Mouse (Mus musculus) layer of hippocampus, adult 18-20 months (tissue): Measurements from ENCODE around the gene Dscaml1. TPM values are rescaled to one million over a fixed set of nuclear protein-coding genes. Genes with fewer than 3 reads are reported as not detected.
A peak's percentile ranks its signal among the peaks of the same experiment; 100 is the strongest.

ENCODE experiments used
- DNase-seq, 2 experiments: peaks; one replicate each; pipeline ENCODE4 v3.0.0; 2022; ENCODE audit warnings: low spot score in 2 of 2
- total RNA-seq, 2 experiments: library from RNA; stranded (reverse); gene quantifications; 2 replicates each; pipeline ENCODE4 v1.2.3; 2021

Dscaml1 gene
- total RNA-seq, 2 experiments from 2014 or later, result 81.6 to 85.3 TPM

DNA sequence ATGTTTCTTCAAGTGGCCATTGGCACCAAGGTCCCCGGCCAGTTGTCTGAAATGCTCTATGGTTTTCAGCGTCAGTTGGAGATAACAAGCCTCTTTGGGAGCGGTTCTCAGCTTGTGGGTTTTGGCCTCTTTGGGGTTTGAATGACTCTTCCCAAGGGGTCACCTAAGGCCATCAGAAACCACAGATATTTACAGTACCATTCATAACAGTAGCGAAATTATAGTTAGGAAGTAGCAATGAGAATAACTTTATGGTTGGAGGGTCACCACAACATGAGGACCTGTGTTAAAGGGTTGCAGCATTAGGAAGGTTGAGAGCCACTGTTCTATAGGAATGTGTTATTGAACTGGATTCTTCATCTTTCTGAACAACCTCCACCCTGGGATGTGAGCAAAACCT, 24.9 kb downstream of the Dscaml1 start:
- no peak for DNase-seq

DNA sequence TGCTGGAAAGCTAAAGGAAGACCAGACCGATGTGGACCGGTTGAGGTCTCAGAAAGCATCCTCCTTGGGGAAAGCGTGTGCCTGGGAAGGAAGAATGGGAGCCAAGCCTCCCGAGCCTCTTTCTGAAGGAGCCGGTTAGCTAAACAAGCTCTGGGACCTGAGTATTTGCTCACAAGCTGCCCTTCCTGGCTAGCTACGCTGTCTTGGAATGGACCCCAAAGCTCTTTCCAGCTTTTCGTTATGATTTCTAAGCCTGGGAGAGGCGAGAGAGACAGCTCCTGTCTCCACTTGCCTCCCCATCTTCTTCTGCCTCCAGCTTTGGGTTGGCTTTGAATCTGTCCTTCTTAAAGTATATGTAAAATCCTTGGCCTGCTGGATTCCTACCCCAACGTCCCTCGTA, 27.6 kb downstream of the Dscaml1 start:
- no peak for DNase-seq

DNA sequence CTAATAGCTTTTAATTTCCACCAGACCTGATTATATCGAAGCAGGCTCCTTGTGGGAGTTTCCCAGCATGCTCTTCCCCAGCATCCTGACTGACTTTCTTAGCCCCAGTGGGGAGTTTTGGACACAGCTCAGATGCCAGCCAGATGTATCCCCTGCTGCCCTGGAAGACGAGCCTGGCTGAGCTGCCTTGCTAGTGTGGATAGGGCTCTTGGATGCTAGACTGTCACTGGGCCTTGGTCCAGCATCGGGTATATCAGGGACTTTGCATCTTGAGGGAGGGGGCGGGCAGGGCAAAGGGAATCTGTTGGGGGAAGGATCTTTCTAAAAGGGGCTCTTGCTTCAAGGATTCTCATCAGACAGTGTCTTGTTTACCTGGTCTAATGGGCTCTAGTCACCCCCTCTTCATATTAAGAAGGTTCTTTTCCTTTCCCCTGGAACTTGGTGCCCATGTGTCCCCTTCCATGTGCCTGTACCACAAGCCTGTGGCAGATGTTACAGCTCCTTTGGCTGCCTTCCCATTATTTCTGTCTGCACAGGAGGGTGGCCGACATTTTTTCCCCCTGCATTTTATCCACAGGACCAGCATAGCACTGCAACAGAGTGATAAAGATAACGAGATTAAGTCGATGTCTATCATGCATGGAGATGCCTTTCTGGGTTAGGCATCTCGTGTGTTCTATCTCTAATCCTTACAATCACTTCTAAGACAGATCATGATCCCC, 28.6 kb downstream of the Dscaml1 start:
- no peak for DNase-seq

DNA sequence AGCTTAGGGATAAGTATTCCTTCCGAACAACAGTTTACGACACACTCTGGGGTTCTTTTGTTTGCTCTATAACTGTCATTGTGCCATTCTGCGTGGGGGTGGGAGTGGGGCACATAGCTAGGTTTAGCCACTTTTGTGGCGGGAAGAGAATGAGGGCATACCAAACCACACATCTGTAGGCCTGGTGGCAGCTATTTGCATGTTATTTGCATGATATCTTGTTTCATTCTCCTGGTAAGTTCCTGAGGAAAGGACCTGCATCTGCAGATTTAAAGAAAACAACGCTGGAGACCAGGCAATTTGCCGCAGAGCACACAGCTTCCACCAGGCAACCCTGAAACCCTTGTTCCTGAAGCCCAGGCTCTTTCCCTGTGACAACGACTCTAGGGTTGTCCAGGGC, 30.8 kb downstream of the Dscaml1 start:
- no peak for DNase-seq

DNA sequence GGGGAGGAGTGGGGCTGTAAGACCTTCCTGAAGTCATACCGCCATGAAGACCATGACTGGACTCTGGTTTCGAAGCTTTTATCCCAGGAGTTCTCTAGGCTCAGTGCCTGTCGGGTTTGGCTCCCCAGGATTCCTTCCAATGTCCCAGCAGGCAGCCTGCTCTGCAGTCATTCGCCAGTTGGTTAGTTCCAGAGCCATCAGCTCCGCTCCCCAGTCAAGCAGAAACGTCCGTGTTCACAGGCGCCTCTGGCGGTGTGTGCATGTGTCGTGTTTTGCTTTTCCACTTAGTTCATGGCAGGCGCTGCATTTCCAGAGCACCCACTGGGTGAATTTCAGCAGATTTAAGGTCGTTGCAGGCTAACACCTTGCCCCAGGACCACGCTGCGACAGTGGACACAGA, 31.9 kb downstream of the Dscaml1 start:
- DNase-seq, result peak in 1 of 2 experiments; percentile 58

DNA sequence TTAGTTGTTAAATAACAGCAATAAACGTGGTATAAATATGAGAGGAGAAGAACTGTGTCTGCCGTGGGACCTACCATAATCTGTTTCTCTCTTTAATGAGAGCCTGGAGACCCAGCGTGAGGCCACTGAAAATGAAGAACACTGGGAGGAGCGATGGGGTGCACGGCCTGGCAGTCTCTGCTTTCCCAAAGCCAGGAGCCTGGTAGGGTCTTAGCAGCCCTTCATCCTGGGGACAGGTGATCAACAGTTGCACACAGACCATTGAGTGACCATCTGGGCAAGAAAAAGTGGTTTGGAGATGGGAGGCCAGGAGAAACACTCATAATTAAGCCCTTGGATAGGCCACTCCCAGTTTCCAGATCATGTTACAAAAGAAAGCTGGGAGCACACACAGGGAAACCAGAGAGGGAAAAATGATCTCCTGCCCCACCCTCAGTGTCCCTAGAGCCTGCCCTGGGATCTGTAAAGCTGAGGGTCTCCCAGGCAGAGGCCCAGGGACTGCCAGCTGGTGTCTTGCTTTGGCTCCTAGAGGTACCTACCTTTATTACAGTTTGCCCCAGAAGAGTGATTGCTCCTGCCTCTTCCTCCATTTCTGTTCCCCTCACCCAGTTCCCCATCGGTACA, 39.1 kb downstream of the Dscaml1 start:
- no peak for DNase-seq

DNA sequence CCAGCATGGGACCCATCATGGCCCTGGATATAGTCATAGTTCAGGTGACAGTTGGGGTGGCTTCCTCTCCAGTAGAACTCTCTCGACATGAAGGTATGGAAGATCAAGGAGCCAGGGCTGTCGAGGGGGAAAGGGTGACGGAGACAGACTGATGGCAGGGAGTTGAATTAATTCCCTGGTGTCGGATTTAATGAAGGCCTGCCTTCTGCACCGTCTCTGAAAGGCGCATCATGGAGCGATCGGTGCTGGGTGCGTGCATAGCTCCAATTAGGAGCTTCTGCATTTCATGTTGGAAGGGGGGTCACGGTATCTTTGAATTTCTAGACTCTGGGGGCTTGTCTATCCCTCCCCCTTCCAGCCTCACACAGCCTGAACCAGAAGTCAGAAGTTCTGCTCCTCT, 41.8 kb downstream of the Dscaml1 start:
- no peak for DNase-seq

DNA sequence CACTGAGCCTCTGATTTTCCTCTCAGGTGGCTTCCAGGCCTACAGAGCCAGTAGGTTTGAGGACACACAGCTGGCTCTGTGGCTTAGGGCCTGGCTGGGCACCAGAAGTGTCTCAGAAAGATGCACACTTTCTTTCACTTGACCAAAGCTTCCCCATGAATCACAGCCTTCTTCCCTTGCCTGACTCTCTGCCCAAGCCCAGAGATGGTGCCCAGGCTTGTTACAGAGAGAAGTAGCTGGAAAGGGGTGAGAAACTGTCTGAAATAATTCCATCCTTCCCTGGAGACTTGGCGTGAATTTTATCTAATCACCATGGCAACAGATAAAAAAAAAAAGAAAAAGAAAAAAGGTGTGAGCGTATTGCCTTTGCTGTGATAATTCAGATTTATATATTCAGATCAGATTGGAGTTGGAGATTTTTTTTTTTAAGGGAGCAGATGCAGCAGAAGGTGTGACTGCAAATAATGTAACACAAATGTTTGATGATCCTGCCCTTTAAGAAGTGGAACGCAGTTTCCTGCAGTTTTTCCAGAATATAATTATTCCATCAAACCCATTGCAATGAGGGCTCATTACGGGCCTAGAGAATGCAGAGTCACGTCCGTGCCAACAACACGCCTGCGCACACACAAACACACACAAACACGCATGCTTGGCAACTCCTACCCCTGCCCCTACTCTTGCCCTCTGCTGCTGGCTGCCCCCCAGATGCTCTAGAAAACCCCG, 44.5 kb downstream of the Dscaml1 start:
- peak in 1 of 2 experiments; percentile 73 for DNase-seq

DNA sequence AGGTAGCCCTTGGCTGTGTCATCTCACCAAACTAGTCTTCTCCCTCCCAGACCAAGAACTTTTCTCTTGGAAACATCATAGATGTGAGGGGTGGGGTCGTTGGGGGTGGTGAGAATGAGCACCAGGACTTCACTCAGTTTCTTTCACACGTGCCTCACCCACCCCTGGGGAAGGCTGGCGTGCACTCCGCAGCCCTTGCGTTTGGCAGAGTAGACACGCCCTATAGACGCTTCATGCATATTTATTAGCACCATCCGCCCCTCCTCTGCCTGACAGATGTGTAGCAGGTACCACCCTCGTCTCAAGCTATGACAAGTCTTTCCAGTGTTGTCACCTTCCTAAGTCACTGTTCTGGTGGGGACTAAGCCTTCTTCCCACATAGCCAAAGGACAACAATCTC, 45.3 kb downstream of the Dscaml1 start:
- no peak for DNase-seq

DNA sequence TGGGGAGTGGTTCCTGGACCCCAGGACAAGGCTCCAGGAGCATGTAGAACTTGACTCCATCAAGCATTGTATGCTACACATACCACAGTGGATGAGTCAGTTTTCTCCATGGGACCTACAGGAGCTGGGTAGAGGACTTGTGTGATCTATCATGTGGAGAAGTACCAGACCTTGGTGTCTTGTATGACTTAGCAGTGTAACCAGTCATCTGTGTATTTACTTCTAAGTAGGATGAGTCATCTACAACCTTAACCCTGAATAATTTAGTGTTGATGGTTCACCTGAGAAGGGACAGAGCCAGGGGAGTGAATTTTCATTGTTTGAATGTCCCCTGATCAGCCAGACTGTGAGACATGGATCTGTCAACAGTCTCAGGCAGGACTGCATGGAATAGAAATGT, 48.4 kb downstream of the Dscaml1 start:
- no peak for DNase-seq

DNA sequence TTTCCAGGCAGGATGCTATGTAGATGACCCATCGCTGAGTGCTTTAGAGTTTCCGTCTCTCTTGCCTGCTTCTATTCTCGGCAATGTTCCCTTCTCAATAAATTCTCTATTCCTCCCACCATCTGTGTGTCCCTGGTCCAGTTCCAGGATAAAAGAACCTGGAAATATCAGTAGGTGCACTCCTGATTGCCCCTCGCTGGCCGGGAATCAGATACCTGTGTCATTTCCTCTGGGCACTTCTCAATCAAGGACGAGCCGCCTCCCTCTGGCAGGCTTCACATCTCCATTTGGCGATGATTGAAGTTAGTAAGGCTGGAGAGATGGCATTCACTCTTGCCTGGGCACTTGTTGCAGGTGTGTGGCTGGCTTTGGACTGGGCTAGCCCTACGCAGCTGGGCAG, 54.5 kb downstream of the Dscaml1 start:
- no peak for DNase-seq

DNA sequence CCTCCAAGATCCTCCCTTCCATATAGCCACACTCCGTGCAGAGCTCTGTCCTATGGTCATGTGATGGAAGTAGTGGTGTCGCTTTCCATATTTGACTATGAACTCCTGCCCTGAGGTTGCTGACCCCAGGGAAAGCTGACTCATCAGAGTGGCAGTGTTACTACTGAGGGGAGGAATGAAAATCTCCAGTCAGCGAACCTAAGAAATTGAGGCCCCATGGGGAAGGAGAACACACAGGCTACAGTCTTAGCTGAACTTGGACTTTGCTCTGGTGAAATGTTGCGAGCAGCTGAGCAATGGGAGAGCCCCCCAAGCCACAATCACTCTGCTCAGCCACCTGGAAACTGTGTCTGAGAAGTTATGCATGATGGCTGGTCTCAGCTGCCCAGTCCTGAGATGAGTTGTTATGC, 60.2 kb downstream of the Dscaml1 start:
- no peak for DNase-seq

DNA sequence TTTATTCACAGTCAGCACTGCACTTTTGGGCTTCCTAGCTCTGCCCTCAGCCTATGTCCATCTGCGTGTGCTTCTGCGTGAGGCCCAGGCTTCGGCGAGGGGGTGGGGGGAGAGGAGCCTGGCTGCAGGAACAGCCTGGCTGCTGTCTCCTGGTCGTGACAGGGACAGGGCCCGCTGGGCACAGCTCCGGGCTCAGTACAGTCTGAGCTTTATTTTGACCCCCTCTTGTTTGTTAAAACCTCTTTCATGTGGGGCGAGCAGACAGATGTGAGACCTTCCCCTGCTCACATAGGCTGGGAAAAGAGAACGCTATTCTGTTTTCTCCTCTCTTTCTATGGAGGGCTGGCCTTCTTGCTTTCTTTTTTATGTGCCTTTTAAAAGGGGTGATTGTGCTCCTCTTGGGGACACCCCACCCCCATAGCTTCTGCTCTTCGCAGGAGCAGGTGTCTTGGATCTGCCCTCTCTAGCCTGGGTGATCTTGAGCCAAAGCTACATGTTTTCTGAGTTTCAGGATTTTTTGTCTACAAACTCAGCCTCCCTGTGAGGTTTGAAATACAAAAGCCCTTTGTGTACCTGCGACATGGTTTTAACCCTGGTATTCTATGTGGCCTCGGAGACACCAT, 60.9 kb downstream of the Dscaml1 start:
- peak in 1 of 2 experiments; percentile 60 for DNase-seq

DNA sequence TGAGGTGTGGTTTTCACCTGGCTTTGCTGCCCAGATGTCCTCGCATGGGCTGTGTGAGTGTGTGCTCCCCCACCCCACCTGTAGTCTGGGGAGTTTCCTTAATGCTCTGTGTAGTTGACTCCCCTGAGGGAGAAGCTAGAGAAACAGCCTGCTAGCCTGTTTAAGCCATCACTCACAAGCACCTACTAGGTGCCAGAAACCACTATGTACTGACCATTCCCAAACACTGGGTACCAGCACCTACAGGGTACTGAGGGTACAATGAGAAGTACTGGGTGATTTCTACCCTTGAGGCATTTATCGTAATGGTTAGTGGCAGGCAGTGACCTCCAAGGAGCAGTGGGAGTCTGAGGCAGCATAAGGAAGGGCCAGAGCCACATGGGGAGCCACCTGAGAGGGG, 64.5 kb downstream of the Dscaml1 start:
- no peak for DNase-seq

DNA sequence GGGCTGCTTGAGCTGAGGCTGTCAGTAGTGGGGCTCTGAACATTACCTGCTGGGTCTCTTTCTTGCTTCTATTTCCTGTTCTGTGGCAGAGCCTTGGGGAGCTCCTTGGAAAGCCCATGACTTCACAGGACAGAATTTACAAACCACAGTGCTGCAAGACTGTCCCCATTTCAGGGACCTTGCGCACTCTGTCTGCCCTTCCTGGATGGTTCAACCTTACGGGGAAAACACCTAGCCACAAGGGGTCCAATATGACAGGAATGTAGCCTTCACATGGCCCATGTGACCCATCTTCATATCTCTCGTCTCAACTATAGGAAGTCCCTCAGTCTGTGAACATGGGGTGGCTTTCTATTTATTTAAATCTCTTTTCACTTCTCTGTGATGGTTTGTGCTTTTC, 68.5 kb downstream of the Dscaml1 start:
- no peak for DNase-seq

DNA sequence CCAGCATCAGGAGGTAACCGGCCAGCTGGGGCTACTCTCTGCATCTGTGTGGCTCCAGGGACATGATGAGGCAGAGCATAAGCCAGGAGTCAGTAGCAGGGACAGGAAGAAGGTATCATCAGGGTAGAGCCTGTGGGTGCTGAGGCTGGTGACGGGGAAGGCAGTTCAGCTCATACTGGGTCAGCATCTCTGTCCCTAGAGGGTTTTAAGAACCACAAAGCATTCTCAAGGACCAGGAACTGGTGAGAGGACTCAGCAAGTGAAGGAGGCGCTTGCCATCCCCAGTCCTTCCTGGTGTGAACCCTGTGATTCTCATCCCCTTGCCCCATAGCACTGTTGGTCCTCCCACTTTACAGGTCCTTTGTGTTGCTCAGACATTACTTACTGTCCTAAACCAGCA, 69.9 kb downstream of the Dscaml1 start:
- no peak for DNase-seq

DNA sequence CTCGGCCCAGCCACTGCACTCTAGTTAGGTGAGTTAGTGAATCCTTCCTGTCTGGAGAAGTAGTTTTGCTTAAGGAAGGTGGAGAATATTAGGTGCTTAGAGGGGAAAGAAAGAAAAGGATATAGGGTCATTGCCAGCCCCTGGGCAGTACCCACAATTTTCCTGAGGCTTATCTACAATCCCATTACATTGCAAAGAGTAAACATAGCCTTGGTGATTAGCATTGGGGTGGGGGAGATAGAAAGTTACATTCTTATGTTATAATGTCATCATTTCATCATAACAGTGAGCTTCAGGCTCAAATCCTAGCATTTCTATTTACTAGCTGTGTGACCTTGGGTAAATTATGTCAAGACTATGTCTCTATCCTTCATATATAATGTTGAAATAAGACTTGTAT, 70.5 kb downstream of the Dscaml1 start:
- DNase-seq, result no peak

DNA sequence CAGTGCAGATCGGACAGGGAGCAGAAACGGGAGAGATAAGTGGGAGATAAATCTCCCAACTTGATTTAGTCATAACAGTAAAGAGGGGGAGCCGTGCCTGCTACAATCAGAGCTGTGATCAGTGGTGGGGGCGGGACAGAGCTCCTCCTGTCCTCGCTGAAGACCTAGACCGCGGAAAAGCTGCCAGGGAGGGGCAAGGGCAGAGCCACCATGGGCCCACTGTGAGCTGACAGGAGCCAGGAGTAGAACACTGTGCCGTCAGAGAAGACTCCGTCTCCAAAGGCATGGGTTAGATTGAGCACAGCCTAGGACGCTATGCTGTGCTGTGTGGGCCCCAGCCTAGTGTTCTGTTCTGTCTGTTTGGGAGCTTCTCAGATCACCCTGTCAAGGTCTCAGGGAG, 72.8 kb downstream of the Dscaml1 start:
- peak in 1 of 2 experiments; percentile 52 for DNase-seq

DNA sequence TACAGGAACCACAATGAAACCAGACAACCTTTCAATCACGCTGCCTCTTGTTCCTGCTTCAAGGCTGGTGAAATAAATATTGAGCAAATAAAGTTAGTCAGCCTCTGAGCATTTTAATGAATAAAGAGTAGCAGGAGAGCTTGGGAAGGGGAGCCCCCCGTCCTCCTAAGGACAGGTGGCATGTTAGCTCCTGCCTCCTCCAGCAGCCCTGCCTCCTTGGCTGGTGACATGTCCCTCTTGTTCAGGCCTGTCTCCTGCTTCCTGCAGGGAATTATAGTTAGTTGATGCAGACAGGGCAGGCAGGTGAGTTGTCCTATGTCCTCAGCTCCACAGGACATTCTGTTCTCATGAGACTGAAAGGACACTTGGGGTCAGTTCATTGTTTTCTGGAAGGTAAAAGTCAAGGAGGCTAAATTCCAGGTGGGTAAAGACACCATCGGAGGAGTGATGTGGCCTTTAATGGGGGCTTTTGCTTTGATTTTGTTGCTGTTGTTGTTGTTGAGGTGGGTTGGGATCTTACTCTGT, 73.7 kb downstream of the Dscaml1 start:
- DNase-seq, result no peak

DNA sequence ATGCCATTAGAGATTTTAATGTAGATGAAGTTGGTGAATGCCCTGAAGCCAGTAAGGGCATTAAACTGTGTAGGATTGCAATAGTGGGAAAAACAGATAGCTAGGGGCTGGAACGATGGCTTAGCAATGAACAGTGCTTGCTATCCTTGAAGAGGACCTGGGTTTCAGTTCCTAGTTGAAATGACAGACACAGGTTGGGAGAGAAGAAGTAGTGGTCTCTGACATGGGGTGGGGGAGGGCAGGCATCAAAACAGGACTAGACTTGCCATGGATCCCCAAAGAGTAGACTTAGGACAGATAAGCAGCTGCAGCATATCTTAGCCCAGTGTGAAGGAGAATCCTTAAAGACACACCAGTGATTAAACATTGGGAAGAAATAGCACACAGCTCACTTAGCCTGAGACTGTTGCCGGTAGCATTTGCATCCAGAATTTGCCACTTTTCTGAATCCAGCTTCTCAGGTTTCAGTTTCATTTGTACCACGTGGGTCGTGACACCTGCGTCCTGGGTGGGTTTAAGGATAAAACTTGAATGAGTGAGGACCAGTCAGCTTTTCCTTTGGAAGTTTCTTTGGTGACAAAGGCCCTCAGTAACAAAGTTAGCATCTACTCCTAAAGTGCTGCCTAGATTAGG, 75.0 kb downstream of the Dscaml1 start:
- DNase-seq, result no peak

DNA sequence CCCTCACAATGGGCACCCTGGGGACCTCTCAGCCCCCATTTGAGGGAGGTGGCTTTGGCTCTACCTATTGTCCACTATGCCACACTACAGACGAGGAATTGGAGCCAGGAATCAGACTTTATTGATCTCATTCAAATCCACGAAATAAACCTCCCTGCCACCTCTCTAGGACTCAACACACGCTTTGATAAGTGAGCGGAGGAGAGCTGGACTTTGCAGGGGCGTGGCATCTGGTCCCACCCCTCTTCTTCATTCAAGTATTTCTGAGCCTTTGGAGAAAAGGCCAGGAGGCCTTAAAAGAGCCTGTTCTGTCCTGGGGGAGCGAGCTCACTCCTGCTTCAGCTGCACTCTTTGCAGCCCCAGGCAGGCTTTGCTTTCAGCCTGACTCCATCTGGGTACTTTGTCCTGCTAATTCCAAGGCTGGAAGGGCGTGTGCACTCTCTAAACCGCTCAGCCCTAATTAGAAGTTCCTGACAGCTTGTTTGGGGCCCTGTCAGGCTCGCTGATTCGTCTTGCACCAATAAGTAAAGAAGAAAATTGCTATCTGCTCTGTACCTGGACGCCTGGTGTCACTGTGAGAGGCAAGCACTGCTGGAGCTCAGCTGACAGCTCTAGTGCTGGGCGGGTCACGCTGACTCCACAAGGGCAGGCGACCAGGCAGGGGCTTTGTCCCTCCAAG, 75.7 kb downstream of the Dscaml1 start:
- no peak for DNase-seq
